Mouse (Mus musculus): ENCODE measurements at regions not wholly inside any gene's neighbourhood (a gene's known extent, or its start where the extent isn't known, plus 50 kb on each side); places are given as distances from the start of the nearest gene placed in this dataset.

GRCm38 (mm10) chr17:14540269-14540975 lies 153.6 kb downstream of the Thbs2 start:
- DNase-seq (ENCODE audit: low spot score in 2 of 2): no peak

DNA sequence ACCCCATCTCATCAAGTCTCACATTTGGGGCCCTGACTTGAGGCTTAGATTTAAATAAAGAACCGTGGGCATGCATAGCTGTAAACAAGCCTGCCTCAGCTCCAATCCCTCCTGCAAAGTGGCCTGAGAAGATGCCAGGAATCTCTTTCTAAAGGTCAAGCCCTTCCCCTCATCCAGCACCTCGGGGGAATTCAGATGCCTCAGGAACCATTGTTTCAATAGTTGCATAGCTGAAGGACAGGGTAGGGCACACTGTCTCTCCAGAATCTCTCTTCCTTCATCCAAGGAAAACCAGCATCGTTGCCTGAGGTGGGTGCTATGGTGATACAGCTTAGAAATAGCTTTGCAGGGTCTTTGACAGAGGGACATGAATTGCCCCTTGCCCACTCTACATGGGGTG lies 154.4 kb downstream of the Thbs2 start:
- DNase-seq (ENCODE audit: low spot score in 2 of 2): no peak

- DNase-seq (ENCODE audit: low spot score in 2 of 2): no peak
Observed at GRCm38 (mm10) chr17:14539191-14539590, 154.8 kb downstream of the Thbs2 start.

- DNase-seq (ENCODE audit: low spot score in 2 of 2): no peak
Observed at GRCm38 (mm10) chr17:14538527-14538926, 155.5 kb downstream of the Thbs2 start.

DNA sequence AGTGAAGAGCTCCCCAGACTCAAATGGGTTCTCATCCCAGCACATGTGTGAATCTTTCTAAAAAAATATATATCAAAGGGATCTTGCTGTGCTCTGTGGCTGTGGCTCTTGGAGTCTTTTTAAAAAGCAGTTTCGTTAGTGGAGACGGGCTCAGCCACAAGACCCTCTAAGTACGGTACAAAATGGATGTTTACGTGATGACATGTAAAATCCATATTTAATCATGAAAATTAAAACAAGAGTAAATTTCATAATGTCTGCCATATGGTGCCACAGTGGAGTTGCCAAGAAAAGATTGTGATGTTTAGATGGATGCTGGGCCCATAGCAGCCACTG lies 161.1 kb downstream of the Thbs2 start:
- no peak for DNase-seq (ENCODE audit: low spot score in 2 of 2)

DNA sequence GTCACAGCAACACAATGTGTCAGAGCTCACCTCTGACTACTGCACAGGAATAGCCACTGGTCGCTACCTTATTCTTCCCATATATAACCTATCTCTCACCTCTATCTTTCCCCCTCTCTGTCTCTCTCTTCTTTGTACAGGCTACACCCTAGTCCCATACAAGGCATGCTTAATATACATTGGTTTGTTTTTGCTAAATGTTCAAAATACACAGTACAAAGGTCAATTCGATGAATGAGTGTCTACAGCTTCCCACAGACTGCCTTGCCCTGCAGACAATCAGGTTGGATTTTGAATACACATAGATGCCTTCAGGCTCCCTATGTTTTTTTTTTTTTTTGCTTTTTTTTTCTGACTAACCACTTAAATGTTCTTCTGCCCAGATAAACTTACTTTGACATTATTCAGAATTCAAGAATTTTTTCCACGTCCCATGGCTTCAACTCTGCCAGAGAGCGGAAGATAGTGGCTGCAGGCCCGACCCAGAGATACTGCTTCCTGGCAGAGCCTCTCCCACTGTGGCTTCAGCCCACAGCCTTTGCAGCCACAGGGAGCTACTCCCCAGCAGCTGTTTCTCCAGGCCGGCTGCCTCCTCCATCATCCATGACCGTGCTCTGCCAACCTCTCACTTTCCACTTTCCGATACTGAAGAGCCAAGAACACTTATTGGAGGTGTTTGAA lies 161.6 kb downstream of the Thbs2 start:
- DNase-seq (ENCODE audit: low spot score in 2 of 2): no peak

DNA sequence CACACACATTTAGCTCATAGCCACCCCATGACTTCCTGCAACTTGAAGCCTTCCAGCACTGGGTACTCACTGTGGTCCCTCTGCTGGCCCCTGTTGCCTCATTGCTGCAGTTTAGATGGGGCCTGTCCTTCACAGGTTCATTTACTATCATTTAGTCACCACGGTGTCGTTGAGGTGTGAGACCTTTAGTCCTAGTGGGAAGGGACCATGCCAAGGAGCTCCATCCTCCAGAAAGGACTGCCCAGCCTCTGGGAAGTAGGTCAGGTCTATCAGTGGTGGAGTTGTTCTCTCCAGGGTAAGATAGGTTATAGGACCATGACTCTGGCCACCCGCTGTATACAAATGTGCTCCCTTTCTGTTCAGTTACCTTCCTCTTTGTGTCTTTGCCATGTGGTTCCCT lies 162.2 kb downstream of the Thbs2 start:
- no peak for DNase-seq (ENCODE audit: low spot score in 2 of 2)

GRCm38 (mm10) chr17:14527691-14528090 lies 166.3 kb downstream of the Thbs2 start:
- DNase-seq (ENCODE audit: low spot score in 2 of 2): no peak

DNA sequence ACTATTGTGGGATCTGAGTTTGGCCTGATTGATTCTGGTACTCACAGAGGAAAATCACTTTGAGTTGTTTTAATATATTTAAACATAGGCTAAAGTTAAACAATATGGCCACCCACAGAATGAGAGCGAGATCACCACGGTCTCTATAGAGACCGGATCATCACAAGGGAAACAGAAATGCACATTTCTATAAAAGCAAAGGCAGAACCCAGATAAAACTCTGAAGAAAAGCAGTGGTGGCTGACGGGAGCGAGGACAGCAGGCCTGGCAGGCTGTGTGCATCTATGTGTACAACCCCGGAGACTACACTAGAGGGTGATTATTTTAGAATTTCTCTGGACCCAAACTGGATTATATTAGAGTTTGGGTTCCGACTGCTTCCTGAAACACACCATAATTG lies 168.8 kb downstream of the Thbs2 start:
- no peak for DNase-seq (ENCODE audit: low spot score in 2 of 2)

GRCm38 (mm10) chr17:14524426-14525236 lies 169.4 kb downstream of the Thbs2 start:
- DNase-seq (ENCODE audit: low spot score in 2 of 2): peak; percentile 35 to 58

DNA sequence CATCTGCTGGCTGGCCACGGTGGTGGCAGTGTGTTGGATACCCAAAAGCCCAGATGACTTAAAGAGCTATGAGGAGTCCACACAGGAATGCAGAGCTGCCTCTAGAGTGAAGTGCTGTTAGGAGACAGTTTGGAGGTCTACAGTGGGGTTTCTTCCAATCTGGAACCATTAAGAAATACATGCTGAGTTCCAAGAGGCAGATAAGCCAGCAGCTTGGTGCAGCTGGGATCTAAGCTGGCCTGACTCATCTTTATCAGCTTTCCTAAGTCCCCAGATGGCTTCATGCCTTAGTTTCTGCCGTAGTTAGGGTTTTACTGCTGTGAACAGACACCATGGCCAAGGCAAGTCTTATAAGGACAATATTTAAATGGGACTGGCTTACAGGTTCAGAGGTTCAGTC lies 172.0 kb downstream of the Thbs2 start:
- no peak for DNase-seq (ENCODE audit: low spot score in 2 of 2)

DNA sequence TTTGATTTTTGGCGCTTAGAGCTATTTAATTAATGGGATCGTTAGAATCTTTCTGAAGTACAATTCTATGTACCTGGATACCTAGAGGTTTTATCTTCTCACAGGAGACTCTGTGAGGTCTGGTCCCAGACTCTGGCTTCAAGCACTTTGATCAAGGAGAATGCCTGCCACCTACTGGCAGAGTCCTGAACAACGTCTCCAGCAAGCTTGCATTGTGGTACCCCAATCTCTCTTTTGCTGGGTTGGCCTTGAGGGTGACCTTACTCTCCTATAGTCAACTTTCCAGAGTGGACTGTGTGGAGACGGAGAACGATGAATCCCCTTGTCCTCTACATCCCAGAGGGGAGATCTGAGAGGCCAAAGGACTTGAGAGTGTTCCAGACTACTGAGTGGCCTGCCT lies 173.5 kb downstream of the Thbs2 start:
- peak; percentile 78 to 79 for DNase-seq (ENCODE audit: low spot score in 2 of 2)

- no peak for DNase-seq (ENCODE audit: low spot score in 2 of 2)
Observed at GRCm38 (mm10) chr17:14519367-14519766, 174.7 kb downstream of the Thbs2 start.

GRCm38 (mm10) chr17:14518216-14518615 lies 175.8 kb downstream of the Thbs2 start:
- no peak for DNase-seq (ENCODE audit: low spot score in 2 of 2)

DNA sequence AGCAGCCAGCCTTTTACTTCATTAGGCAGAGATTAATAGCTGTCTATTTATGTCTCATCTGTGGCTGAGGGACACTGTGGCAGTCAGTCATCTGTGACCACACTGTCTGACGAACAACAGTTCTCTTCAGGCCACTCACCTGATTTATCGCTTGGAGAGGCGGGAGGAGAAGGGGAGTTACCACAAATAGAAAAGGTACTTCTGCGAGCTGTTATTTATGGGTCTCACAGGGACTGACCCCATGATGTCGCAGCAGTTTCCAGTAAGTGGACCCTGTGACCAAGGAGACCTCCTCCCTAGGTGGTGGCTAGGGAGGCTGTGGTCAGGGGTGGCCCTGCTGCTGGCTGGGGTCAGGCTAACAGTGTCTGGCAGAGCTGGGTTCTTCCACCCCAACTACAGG lies 176.7 kb downstream of the Thbs2 start:
- no peak for DNase-seq (ENCODE audit: low spot score in 2 of 2)

GRCm38 (mm10) chr17:14516097-14516496 lies 177.9 kb downstream of the Thbs2 start:
- peak; percentile 53 to 56 for DNase-seq (ENCODE audit: low spot score in 2 of 2)

GRCm38 (mm10) chr17:14513454-14513853 lies 180.6 kb downstream of the Thbs2 start:
- DNase-seq (ENCODE audit: low spot score in 2 of 2): no peak

DNA sequence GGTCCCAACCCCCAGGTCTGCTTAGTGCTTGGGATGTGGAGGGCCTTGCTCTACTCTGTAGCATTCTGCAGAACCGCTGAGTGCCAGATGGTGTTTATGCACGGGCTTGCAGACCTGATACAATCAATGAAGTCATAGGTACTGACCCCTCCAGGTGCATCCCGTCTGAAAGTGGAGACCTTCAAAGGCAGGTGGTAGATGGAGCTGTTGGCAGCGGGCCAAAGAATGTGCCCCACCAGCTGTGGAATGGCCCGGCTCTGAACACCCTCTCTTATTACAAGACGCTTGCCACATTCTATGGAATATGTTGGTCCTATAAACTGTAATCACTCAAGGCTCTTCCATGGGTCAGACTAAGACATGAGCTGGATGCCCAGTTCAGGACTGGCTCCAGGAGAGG lies 183.5 kb downstream of the Thbs2 start:
- DNase-seq (ENCODE audit: low spot score in 2 of 2): no peak

GRCm38 (mm10) chr17:14507111-14507510 lies 186.9 kb downstream of the Thbs2 start:
- DNase-seq (ENCODE audit: low spot score in 2 of 2): no peak

GRCm38 (mm10) chr17:14506123-14506522 lies 187.9 kb downstream of the Thbs2 start:
- DNase-seq (ENCODE audit: low spot score in 2 of 2): no peak

DNA sequence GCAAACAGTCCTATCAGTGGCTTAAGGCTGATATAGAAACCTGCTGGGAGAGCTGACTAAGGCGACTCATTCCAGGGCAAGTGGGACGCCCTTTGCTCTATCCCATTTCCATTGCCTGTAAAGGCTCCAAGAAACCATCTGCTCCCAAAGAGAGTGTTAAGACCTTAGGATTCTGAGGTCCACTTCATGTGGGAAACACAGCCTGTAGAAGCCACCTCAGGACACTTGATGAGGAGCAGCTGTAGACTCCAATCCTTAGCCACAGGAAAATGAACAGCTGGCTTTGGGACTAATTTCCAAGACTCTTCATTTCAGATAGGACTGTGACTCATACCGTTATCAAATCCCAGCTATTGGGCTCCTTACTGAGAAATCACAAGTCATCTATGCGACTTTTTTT lies 188.6 kb downstream of the Thbs2 start:
- no peak for DNase-seq (ENCODE audit: low spot score in 2 of 2)

DNA sequence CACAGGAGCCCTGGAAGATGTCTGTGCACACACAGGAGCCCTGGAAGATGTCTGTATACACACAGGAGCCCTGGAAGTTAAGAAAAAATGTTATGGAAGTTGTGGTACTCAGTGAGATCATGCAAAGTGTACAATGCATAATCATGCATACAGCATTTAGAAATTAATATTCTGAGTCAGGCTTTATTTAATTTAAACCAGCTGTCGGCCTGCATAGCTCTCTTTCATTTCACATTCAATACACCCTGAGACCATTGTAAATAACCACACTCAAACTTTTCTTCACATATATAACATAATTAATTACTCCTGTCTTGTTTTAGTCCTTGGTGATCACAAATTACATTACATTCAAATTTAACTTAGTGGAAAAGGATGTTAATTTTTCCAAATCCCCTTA lies 190.4 kb downstream of the Thbs2 start:
- no peak for DNase-seq (ENCODE audit: low spot score in 2 of 2)

GRCm38 (mm10) chr17:14501341-14501740 lies 192.7 kb downstream of the Thbs2 start:
- no peak for DNase-seq (ENCODE audit: low spot score in 2 of 2)
